In genomic region chr8:70371951-70372350, GRCm38 (mm10) we compare ENCODE assay signal across 15 mouse cellular contexts. TPM values are rescaled to one million over a fixed set of nuclear protein-coding genes. Genes with fewer than 3 reads are reported as not detected.
DNase-seq lines count a peak whose midpoint lies in the region; ATAC-seq lines count a peak whose summit lies in the region.
"Had no signal": no experiment of that assay in that cellular context is flagged by ENCODE, and none has a peak within 500 bp of the region (broad histone marks: within the 10 kb centered on the region; RNA-seq: fewer than 3 reads in every experiment).

No protein-coding gene starts in this region.

- H3K9ac ChIP-seq in heart, embryonic 14.5 days (ENCODE audit: low read length), result no peak overlapping the region
- H3K9ac ChIP-seq: liver, embryonic 15.5 days; midbrain, embryonic 12.5 days had no signal

- no peak overlapping the region for H3K4me3 ChIP-seq in heart, embryonic 14.5 days (ENCODE audit: control insufficient read depth in 1 of 2, insufficient read depth in 1 of 2, low read depth in 1 of 2, low read length in 2 of 2)
- H3K4me3 ChIP-seq: layer of hippocampus, adult 2 months; liver, embryonic 15.5 days; midbrain, embryonic 12.5 days had no signal

- H3K27ac ChIP-seq in heart, embryonic 14.5 days (replicated peaks in 1 of 2; ENCODE audit: control insufficient read depth in 1 of 2, insufficient read depth in 1 of 2, low read depth in 2 of 2, low read length in 2 of 2), result peak overlapping the region; percentile 58 to 59
- H3K27ac ChIP-seq: layer of hippocampus, adult 2 months; liver, embryonic 15.5 days; midbrain, embryonic 12.5 days had no signal

- H3K4me1 ChIP-seq in heart, embryonic 14.5 days (ENCODE audit: control insufficient read depth in 2 of 2, insufficient read depth in 2 of 2, low read length in 2 of 2), result peaks cover 15 to 29% of the 10 kb centered on the region in 2 experiments; a peak in 3 of 4 replicates

- 0 out of 2 replicates have a peak, but pooled peaks cover 2% of the 10 kb centered on the region for H3K9me3 ChIP-seq in heart, embryonic 14.5 days (ENCODE audit: control insufficient read depth, low read length)
- H3K9me3 ChIP-seq: liver, embryonic 15.5 days; midbrain, embryonic 12.5 days had no signal

- peaks cover 50% of the 10 kb centered on the region for H3K27me3 ChIP-seq in heart, embryonic 14.5 days (ENCODE audit: control insufficient read depth, insufficient read depth, low read length)

- no peak overlapping the region for H3K4me2 ChIP-seq in heart, embryonic 14.5 days (ENCODE audit: low read length)
- H3K4me2 ChIP-seq: liver, embryonic 15.5 days; midbrain, embryonic 12.5 days had no signal

- WGBS in heart, embryonic 14.5 days, result 47% methylated on average over 6 of the region's 6 CpGs

- ATAC-seq in heart, embryonic 14.5 days (ENCODE audit: insufficient number of reproducible peaks, insufficient read depth, low FRiP score, low read depth), result peak; percentile 9; the same call in 1 of the 2 replicates

- no peak for DNase-seq in heart, postnatal 36 days
- peak; percentile 79 for DNase-seq in 3134 (ENCODE audit: extremely low read depth, insufficient read length, low spot score)
- DNase-seq in Muller cell, postnatal 12 days (ENCODE audit: inconsistent ontology term), result peak; percentile 54
- peak; percentile 60 to 89 for DNase-seq in kidney, postnatal 25 days
- DNase-seq in urinary bladder, postnatal 36 days (ENCODE audit: low spot score in 2 of 2), result no peak
- DNase-seq in thymus, postnatal 10 days (ENCODE audit: low spot score in 2 of 2), result no peak
- DNase-seq: adrenal gland, adult 8-10 months; cerebellum, postnatal 25 days; lung, postnatal 36 days; right cerebral cortex, postnatal 25 days; thymus, adult 18-20 months had no signal

- no peaks in the 10 kb centered on the region for H3K36me3 ChIP-seq in heart, embryonic 14.5 days (ENCODE audit: control insufficient read depth, insufficient read depth, low read length)
- H3K36me3 ChIP-seq: liver, embryonic 15.5 days; midbrain, embryonic 12.5 days had no signal

- intact Hi-C loops in heart, postnatal 36 days (cut with DNase I), result no loop called here

RNA-seq across cellular contexts. Expression of gene Comp, which starts 1.4 kb away (rescaled TPM):
- 3.0 and 4.6 TPM in 2 replicates for polyA plus RNA-seq in heart, embryonic 14.5 days (2014; fragmentation: Nextera tagmentation; extraction: Ambion mirVana)
- total RNA-seq in heart, postnatal 36 days (2021), result 1 to 10 TPM; 4.3 to 5.6 TPM

RNA-seq across cellular contexts. Expression of gene Upf1, which starts 18.9 kb away (rescaled TPM):
- polyA plus RNA-seq in heart, embryonic 14.5 days (2014; fragmentation: Nextera tagmentation; extraction: Ambion mirVana), result 14.2 and 18.1 TPM in 2 replicates
- 10 to 100 TPM; 45.4 to 46.0 TPM for total RNA-seq in heart, postnatal 36 days (2021)

RNA-seq across cellular contexts. Expression of gene Gdf1, which starts 42.3 kb away (rescaled TPM):
- 0.57 TPM in 1 of 2 replicates, not detected in the other for polyA plus RNA-seq in heart, embryonic 14.5 days (2014; fragmentation: Nextera tagmentation; extraction: Ambion mirVana)
- total RNA-seq in heart, postnatal 36 days (2021), result not detected

RNA-seq across cellular contexts. Expression of gene Cers1, which starts 56.4 kb away (rescaled TPM):
- polyA plus RNA-seq in heart, embryonic 14.5 days (2014; fragmentation: Nextera tagmentation; extraction: Ambion mirVana), result 1.8 and 2.3 TPM in 2 replicates
- total RNA-seq in heart, postnatal 36 days (2021), result under 1 TPM; 0.33 to 0.64 TPM

Comparison
In these comparisons a context has a peak if more than half of its experiments do, and no peak if none do; other contexts are left out.
1. DNase-seq: peak in 3134 (single experiment), Muller cell, postnatal 12 days (single experiment) and kidney, postnatal 25 days (2 of 2); none in heart, postnatal 36 days (0 of 2), urinary bladder, postnatal 36 days (0 of 2) and thymus, postnatal 10 days (0 of 2).